Mouse (Mus musculus) liver, postnatal 0 days (tissue): Measurements from ENCODE around the gene Herpud2.

ENCODE experiments used
- CTCF ChIP-seq: sonication (generic); IDR thresholded peaks from 2 replicates; pipeline ENCODE4 v1.5.1; 2016; ENCODE audit warnings: antibody characterized with exemption, low read depth
- EP300 ChIP-seq: IDR thresholded peaks from 2 replicates; pipeline ENCODE4 v1.6.1; 2016; ENCODE audit warnings: antibody characterized with exemption, low read depth, mild to moderate bottlenecking

GRCm38 (mm10) chr9:25200987-25201386, 49.4 kb upstream of the Herpud2 start:
- TF ChIP-seq CTCF (no peak), EP300 (no peak)
